Mouse (Mus musculus) megakaryocyte-erythroid progenitor cell, adult 5-6 weeks (primary cell): ENCODE results near the gene Lbh. TPM values are rescaled to one million over a fixed set of nuclear protein-coding genes. Genes with fewer than 3 reads are reported as not detected.

Experiments
- ATAC-seq: replicated peaks from 2 replicates; pipeline ENCODE4 v1.8.0; 2016; ENCODE audit warnings: mild to moderate bottlenecking, inconsistent platforms; ENCODE audit not compliant: severe bottlenecking, poor library complexity, low FRiP score, low TSS enrichment
- total RNA-seq, 2 experiments: library from RNA; stranded (forward) in 1 of 2; stranded (reverse) in 1 of 2; fragments of 200-1000, 215-1000 nt in 1 of 2; fragments of >200 nt in 1 of 2; fragmentation: Nextera tagmentation in 1 of 2; gene quantifications; 2 replicates each; pipeline ENCODE4 v1.2.3; 2014 to 2017

Lbh gene
- total RNA-seq, 2 experiments from 2014 or later, result 3.9 to 5.4 TPM

- no peak for ATAC-seq
These were observed 8.8 kb upstream of the Lbh start for GRCm38 (mm10) chr17:72909061-72909852.

- no peak for ATAC-seq
These were observed 6.8 kb upstream of the Lbh start for GRCm38 (mm10) chr17:72911283-72911682.

- ATAC-seq, result no peak
These were observed 6.4 kb upstream of the Lbh start for GRCm38 (mm10) chr17:72911751-72912150.

- ATAC-seq, result no peak
These were observed 4.0 kb upstream of the Lbh start for GRCm38 (mm10) chr17:72914082-72914481.

- peak; percentile 38 for ATAC-seq
These were observed 669 bp upstream of the Lbh start for GRCm38 (mm10) chr17:72917241-72918030.

- peak; percentile 34 for ATAC-seq
These were observed 751 bp downstream of the Lbh start for GRCm38 (mm10) chr17:72918571-72919541.

GRCm38 (mm10) chr17:72919641-72920040 is 1.5 kb downstream of the Lbh start:
- ATAC-seq, result no peak

GRCm38 (mm10) chr17:72920430-72920829 is 2.3 kb downstream of the Lbh start:
- ATAC-seq, result no peak

GRCm38 (mm10) chr17:72920971-72921370 is 2.9 kb downstream of the Lbh start:
- no peak for ATAC-seq

- ATAC-seq, result no peak
These were observed 4.1 kb downstream of the Lbh start for GRCm38 (mm10) chr17:72922206-72922605.

- ATAC-seq, result no peak
These were observed 5.2 kb downstream of the Lbh start for GRCm38 (mm10) chr17:72923283-72923682.

- no peak for ATAC-seq
These were observed 6.2 kb downstream of the Lbh start for GRCm38 (mm10) chr17:72924295-72924694.

- ATAC-seq, result no peak
These were observed 7.0 kb downstream of the Lbh start for GRCm38 (mm10) chr17:72925111-72925510.

- no peak for ATAC-seq
These were observed 7.9 kb downstream of the Lbh start for GRCm38 (mm10) chr17:72925804-72926617.

GRCm38 (mm10) chr17:72926994-72927393 is 8.9 kb downstream of the Lbh start:
- no peak for ATAC-seq

GRCm38 (mm10) chr17:72933116-72933515 is 15.0 kb downstream of the Lbh start:
- ATAC-seq, result no peak

- ATAC-seq, result no peak
These were observed 16.0 kb downstream of the Lbh start for GRCm38 (mm10) chr17:72934146-72934545.

- no peak for ATAC-seq
These were observed 16.5 kb downstream of the Lbh start for GRCm38 (mm10) chr17:72934653-72935052.

- ATAC-seq, result peak; percentile 30; the same call in 1 of the 2 replicates
These were observed 17.8 kb downstream of the Lbh start for GRCm38 (mm10) chr17:72935921-72936320.
